Mouse (Mus musculus) C2C12 (cell line): ENCODE data around the gene Samd4b.

Source experiments
- CTCF ChIP-seq: IDR thresholded peaks from one replicate; pipeline ENCODE4 v1.5.1; 2011; ENCODE audit not compliant: control insufficient read depth, insufficient read depth, insufficient read length
- MAX ChIP-seq: IDR thresholded peaks from one replicate; pipeline ENCODE4 v1.6.1; 2011; ENCODE audit warnings: mild to moderate bottlenecking, control low read depth
- MYOG ChIP-seq: IDR thresholded peaks from one replicate; pipeline ENCODE4 v1.6.1; 2011; ENCODE audit not compliant: control insufficient read depth, insufficient read length; ENCODE audit errors: extremely low read depth

- no peak for TF ChIP-seq CTCF
- TF ChIP-seq MAX: no peak
- TF ChIP-seq MYOG: no peak
Observed at GRCm38 (mm10) chr7:28584468-28584867, 13.5 kb downstream of the Samd4b start.
